Mouse (Mus musculus) left cerebral cortex, postnatal 25 days (tissue): ENCODE measurements around the gene Fubp1. TPM values are rescaled to one million over a fixed set of nuclear protein-coding genes. Genes with fewer than 3 reads are reported as not detected.
"Not testable (repeated sequence)": the region's sequence is repeated elsewhere in the genome, so short reads cannot be mapped to it uniquely, and the experiment has no call there.

ENCODE experiments used
- DNase-seq, 2 experiments: peaks; one replicate each; pipeline ENCODE4 v3.0.0; 2022; ENCODE audit warnings: low spot score in 2 of 2, mixed read lengths in 1 of 2
- intact Hi-C: fragments of 180-260 bp; cut with DNase I; formaldehyde crosslinking; loops from one replicate; pipeline ENCODE4 v1.15.1; 2025
- total RNA-seq, 2 experiments: library from RNA; stranded (reverse); gene quantifications; 2 replicates each; pipeline ENCODE4 v1.2.3; 2021

Gene Fubp1
- total RNA-seq, 2 experiments from 2014 or later, result 115 to 128 TPM

- DNase-seq, result no peak
- intact Hi-C loops, result no loop called here
Observed at GRCm38 (mm10) chr3:152228843-152229242, 18.6 kb downstream of the Fubp1 start.

- intact Hi-C loops, result no loop called here
- no peak for DNase-seq
Observed at GRCm38 (mm10) chr3:152229271-152229670, 19.0 kb downstream of the Fubp1 start.

GRCm38 (mm10) chr3:152231333-152232100 is 21.3 kb downstream of the Fubp1 start:
- intact Hi-C loops, result no loop called here
- DNase-seq, result no peak

GRCm38 (mm10) chr3:152235238-152235637 is 25.0 kb downstream of the Fubp1 start:
- intact Hi-C loops, result no loop called here
- no peak for DNase-seq

- intact Hi-C loops, result no loop called here
- no peak for DNase-seq
Observed at GRCm38 (mm10) chr3:152235805-152236204, 25.6 kb downstream of the Fubp1 start.

- DNase-seq, result peak in 1 of 2 experiments; percentile 11
- intact Hi-C loops, result loop anchor here (1.0 kb wide), 1 partner anchor 22 kb away; no protein-coding TSS in a partner anchor
Observed at GRCm38 (mm10) chr3:152238836-152239235, 28.6 kb downstream of the Fubp1 start.

GRCm38 (mm10) chr3:152239592-152239991 is 29.4 kb downstream of the Fubp1 start:
- no peak for DNase-seq
- intact Hi-C loops, result no loop called here

- DNase-seq, result no peak
- intact Hi-C loops, result no loop called here
Observed at GRCm38 (mm10) chr3:152241098-152241497, 30.9 kb downstream of the Fubp1 start.

- intact Hi-C loops, result no loop called here
- no peak for DNase-seq
Observed at GRCm38 (mm10) chr3:152243304-152243703, 33.1 kb downstream of the Fubp1 start.

- intact Hi-C loops, result no loop called here
- no peak for DNase-seq
Observed at GRCm38 (mm10) chr3:152245273-152245910, 35.2 kb downstream of the Fubp1 start.

GRCm38 (mm10) chr3:152247708-152248107 is 37.5 kb downstream of the Fubp1 start:
- intact Hi-C loops, result no loop called here
- no peak for DNase-seq

GRCm38 (mm10) chr3:152250487-152250886 is 40.3 kb downstream of the Fubp1 start:
- intact Hi-C loops, result no loop called here

GRCm38 (mm10) chr3:152257528-152257927 is 47.3 kb downstream of the Fubp1 start:
- DNase-seq, result no peak
- intact Hi-C loops, result no loop called here

More at GRCm38 (mm10) chr3:152250487-152250886, 40.3 kb downstream of the Fubp1 start:
- DNase-seq, result no peak

GRCm38 (mm10) chr3:152259409-152259808 is 49.2 kb downstream of the Fubp1 start:
- intact Hi-C loops, result not testable (repeated sequence)
- DNase-seq, result peak; percentile 69 to 84

- no peak for DNase-seq
- intact Hi-C loops, result no loop called here
Observed at GRCm38 (mm10) chr3:152260362-152260761, 50.1 kb downstream of the Fubp1 start.

GRCm38 (mm10) chr3:152261436-152261835 is 51.2 kb downstream of the Fubp1 start:
- intact Hi-C loops, result loop anchor here (1.0 kb wide), 1 partner anchor 23 kb away; no protein-coding TSS in a partner anchor
- DNase-seq, result no peak

- intact Hi-C loops, result loop anchor here (1.0 kb wide), 1 partner anchor 24 kb away; no protein-coding TSS in a partner anchor
- DNase-seq, result no peak
Observed at GRCm38 (mm10) chr3:152261948-152262347, 51.7 kb downstream of the Fubp1 start.

- intact Hi-C loops, result no loop called here
- DNase-seq, result no peak
Observed at GRCm38 (mm10) chr3:152264374-152264773, 54.2 kb downstream of the Fubp1 start.

GRCm38 (mm10) chr3:152264830-152265229 is 54.6 kb downstream of the Fubp1 start:
- intact Hi-C loops, result no loop called here
- no peak for DNase-seq

- DNase-seq, result peak; percentile 36 to 39
- intact Hi-C loops, result no loop called here
Observed at GRCm38 (mm10) chr3:152265351-152266035, 55.3 kb downstream of the Fubp1 start.
